Mouse (Mus musculus): ENCODE results near the gene Fpgs.

Fpgs gene

DNA sequence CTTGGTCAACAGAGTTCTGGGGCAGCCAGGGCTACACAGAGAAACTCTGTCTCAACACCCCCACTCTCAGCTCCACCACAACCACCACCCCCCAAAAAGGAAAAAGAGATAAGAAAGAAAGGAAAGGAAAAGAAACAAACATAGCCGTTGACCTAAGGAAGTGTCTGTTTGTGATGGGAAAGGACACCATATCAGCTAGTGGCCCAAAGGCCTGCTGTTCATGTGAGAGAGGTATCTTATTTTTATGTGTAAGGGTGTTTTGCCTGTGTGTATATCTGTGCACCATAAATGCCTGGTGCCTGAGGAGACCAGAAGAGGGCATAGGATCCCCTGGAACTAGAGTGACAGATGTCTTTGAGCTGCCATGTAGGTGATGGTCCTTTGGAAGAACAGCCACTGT is 64.3 kb downstream of the Fpgs start:
- no peak for DNase-seq (ENCODE audit: extremely low read depth, low read depth)

DNA sequence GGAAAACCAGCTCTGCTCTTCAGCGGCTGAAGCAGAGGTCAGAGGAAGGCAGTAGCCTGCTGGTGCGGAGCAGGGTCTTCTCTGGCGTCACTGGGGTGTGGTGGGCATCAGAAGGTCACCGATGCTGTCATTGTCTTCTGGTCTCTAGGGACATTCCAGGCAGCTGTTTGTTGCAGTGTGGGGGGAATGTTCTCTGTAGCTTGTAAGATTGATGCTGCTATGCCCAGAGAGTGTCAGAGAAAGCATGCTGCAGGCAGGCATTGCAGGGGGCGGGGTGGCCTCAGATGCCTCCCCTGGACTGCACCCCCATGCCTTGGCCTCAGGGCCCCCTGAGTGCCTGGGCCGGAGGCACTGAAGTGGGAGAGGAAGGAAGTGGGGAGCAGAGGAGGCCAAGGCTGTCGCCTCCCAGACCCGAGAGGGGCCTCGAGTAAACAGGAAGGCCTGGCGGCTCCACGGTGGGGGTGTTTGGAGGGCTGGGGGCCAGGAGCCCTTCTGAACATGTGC is 66.1 kb downstream of the Fpgs start:
- no peak for DNase-seq (ENCODE audit: extremely low read depth, low read depth)

DNA sequence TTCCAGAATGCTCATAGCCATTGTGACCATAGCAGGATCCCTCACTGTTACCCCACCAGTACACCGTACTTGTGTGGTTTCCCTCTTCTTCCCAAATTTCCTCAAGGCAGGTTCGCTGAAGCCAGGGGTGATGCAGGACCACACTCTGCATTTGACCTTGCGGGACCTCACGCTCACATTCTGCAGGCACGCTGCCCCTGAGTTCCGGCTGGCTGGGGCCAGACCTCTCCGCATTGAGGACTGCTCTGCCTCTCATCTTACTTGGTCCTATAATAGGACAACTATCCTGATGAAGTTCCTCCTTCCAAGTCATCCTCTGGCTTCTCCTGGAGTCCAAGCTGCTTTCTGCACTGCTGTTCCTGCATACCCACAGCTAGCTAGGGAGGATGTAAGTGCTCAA is 67.3 kb downstream of the Fpgs start:
- no peak for DNase-seq (ENCODE audit: extremely low read depth, low read depth)

DNA sequence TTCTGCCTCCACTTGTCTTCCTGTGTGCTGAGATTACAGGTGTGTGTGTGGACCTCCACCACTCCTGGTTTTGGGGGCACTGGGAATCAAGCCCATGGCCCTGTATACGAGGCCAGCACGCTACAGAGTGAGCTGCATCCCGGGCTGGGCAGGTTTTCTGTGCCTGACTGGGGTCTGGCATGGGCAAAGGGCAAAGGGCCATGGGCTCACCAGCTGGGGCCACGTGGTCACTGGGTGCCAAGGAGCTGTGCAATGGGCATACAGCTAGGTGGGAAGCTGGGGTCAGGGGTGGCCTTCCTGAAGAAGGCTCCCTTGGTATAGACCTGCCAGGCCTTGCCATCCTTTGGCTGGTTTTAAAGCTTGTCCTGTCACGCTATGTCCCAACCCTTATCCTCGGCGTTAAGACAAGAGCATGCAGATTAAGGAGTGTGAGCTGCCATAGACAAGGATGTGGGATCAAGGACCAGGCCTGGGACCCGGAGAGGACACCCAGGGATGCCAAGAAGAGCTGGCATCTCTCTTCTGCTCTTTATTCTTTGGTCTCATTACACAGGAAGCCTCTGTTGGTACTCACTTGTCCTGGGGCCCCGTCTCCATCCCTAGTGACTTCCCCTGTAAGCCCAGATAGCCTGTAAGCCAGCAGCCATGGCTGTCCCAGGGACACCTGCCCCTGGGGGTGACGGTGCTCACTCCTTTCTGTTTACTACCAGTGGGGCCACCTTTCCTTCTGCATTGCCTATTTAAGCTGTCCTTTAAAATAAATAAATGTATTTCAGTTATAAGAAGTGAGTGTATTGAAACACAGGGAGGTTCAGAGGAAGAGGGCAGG is 69.5 kb downstream of the Fpgs start:
- no peak for DNase-seq (ENCODE audit: extremely low read depth, low read depth)

DNA sequence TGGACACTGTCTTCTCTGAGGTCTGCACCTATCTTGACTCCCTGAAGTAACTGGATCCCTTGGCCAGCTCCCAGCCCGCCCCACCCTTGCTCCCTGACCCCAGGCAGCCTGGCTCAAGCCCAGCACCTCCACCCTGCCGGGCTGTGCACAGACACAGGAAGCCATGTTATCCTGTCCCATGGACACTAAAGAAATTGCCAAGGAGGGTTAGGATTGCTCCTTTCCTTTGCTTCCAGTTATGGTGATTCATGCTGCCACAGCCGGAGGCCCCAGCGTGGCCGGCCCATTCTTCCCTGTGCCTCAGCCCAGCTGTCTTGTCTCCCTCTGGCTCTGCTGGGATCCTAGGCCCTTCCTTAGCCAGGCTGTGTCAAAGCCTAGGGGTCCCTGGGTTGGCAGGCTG is 70.3 kb downstream of the Fpgs start:
- no peak for DNase-seq (ENCODE audit: extremely low read depth, low read depth)
